Mouse (Mus musculus): ENCODE results near the gene Dnm2. TPM values are rescaled to one million over a fixed set of nuclear protein-coding genes. Genes with fewer than 3 reads are reported as not detected.
"Not testable (repeated sequence)": the region's sequence is repeated elsewhere in the genome, so short reads cannot be mapped to it uniquely, and the experiment has no call there.

The Dnm2 gene
- total RNA-seq, 1 experiment from 2014 or later: 93.2 TPM

GRCm38 (mm10) chr9:21498284-21498902, 73.7 kb downstream of the Dnm2 start:
- DNase-seq: no peak

- DNase-seq: no peak
Measured at GRCm38 (mm10) chr9:21503352-21503751, 78.6 kb downstream of the Dnm2 start.

DNA sequence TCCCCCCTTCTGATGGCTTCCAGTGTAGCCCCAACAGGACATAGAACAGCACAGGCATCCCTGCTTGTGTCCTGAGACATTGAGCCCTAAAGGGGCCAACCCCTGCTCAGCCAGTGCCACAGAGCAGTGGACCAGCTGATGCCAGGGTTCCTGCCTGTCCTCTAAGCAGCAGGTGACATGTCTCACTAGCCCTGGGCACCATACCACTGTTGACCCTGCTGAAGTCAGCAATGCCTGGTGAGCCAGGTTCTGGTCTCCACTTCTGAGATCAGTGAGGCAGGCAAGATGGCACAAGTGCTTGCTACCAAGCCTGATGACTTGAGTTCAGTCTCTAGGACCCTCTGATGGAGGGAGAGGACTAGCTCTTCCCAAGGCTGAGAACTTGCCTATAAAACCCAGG, 81.1 kb downstream of the Dnm2 start:
- no peak for DNase-seq

DNA sequence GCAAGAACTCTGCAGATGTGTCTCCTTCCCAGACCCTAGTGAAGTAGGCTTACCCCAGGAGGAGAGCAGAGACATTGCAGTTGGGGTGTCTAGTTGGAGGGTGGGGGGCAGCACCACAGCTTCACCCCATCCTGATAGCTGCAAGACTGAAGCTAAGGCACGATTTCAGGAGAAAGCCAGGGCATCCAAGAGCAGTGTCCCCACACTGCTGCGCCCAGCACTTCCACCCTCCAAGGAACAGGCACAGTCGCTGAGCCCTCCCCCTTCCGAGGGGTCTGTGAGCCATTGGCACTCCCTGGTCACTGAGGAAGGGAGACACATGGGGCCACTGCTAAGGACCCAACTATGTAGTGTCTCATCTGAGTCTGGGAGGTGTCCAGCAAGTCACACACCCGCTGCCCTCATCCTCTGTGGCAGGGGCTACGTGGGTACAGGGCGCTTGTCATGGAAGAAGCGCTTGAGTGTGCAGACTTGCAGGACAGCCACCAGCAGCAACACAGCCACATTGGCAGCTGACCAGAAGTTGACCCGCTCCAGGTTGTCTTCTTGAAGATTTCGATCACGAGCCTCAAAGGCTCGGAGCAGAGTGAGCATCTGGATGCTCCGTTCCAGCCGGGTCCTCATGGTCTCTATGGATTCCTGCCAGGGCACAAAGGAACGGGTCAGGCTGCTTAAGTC, 83.2 kb downstream of the Dnm2 start:
- DNase-seq: no peak

DNA sequence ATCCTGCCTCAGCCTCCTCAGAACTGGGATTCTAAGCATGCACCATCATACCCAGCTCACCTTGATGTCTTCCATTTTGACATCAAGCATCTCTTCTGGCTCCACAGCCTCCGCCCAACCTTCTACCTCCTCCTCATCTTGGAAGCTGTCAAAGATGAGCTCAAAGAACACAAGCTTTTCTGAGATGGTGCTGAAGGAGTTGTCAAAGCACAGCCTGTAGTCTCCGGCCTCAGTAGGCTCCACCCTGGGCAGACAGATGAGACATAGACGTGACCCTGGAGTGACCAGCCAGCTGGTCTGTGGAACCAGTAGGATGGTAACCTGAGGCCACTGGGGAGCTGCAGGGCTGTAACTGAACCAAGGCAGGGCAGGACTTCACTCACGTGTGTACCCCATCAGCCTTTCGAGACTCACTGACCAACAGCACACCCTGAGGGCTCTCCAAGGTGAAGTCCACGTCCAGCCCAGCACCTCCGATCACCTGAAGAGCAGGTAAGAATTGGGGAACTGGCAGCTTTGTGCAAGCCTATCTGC, 84.2 kb downstream of the Dnm2 start:
- DNase-seq: no peak

- DNase-seq: peak; percentile 96
Measured at GRCm38 (mm10) chr9:21509772-21510688, 85.3 kb downstream of the Dnm2 start, which contains the start of gene Tmed1. Gene Tmed1, minus strand, starts transcription at chr9:21510252.

- no peak for DNase-seq
Measured at GRCm38 (mm10) chr9:21510689-21511015, 85.9 kb downstream of the Dnm2 start.

DNA sequence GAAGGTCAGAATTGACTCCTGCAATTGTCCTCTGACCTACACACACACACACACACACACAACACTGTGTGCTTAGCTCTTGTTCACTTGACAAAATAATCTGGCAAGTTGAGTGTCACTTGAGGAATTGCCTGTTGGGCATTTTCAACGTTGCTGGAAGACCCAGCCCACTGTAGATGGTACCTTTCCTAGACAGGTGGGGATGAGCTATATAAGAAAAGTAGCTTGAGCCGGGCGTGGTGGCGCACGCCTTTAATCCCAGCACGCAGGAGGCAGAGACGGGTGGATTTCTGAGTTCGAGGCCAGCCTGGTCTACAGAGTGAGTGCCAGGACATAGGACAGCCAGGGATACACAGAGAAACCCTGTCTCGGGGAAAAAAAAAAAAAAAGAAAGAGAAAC, 86.3 kb downstream of the Dnm2 start:
- no peak for DNase-seq

GRCm38 (mm10) chr9:21513466-21513865, 88.8 kb downstream of the Dnm2 start:
- no peak for DNase-seq

- DNase-seq: no peak
Measured at GRCm38 (mm10) chr9:21517947-21518495, 93.3 kb downstream of the Dnm2 start.

- not testable (repeated sequence) for DNase-seq
Measured at GRCm38 (mm10) chr9:21518690-21519089, 94.0 kb downstream of the Dnm2 start.

DNA sequence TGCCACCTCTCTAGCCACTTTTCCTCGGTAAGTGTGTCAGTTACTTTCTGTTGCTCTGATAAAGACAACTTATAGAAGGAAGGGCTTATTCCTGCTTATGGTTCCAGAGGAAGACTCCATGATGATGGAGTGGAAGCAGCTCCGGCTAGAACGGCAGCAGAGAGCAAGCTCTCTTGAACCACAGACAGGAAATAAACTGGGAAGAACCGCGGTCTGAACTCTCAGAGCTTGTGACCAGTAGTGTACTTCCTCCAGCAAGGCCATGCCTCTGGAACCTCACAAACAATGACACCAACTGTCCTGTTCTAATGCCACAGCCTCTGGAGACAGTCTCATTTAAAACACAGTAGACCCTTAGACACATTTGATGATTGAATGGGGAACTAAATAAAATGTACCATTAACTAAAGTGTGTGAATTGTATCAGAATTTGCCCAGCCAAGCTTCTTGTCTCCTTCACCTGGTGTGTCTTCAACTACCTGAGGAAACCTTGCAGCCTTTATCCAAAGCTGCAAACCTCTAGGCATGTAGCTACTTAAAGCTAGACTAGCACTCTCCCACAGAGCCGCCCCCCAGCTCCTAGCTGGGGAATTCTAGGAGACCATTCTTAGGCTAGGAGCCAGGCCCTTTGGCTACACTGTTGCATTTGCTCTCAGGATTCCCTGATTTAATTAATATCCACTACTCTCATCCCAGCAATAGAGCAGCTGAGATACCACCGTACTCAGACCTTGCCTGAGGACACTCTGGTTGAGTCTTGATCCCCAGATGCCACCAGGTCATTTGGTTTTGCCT, 100.6 kb downstream of the Dnm2 start:
- no peak for DNase-seq

DNA sequence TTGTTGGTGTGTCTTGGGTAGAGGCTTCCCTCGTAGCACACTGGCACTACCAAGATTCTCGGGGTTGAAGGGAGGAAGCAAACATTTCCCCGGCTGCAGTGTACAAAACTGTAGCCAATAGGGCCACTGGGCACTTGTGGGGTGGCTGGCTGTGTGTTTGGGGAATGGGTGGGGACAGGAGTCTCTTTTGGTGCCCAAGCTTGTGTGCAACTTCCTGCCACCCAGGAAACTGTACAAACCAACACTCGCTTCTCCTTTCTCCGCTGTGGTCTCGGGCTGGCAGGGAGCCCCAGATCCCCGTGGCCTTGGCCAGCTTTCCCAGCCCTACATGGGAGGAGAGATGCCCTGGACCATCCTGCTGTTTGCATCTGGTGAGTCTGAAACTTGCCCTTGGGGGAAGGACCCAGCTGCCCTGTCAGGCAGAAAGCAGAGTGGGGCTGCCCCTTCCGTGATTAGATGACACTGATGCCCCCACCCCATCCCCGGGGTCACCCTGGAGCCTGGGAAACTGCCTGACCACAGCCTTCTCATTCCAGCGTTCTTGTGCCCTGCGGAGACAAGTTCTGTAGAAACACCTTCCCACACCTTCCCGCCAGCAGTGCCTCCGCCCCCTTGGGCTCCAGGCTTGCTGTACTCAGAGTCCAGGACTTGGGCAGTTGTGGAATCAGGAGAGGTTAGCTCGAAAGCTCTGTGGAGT, 101.4 kb downstream of the Dnm2 start, which contains the start of gene AB124611:
Gene AB124611, plus strand, starts transcription at position 240 of the 697 bp plus-strand sequence.
- peak; percentile 38 for DNase-seq

- DNase-seq: no peak
Measured at GRCm38 (mm10) chr9:21526634-21526944, 101.9 kb downstream of the Dnm2 start.

DNA sequence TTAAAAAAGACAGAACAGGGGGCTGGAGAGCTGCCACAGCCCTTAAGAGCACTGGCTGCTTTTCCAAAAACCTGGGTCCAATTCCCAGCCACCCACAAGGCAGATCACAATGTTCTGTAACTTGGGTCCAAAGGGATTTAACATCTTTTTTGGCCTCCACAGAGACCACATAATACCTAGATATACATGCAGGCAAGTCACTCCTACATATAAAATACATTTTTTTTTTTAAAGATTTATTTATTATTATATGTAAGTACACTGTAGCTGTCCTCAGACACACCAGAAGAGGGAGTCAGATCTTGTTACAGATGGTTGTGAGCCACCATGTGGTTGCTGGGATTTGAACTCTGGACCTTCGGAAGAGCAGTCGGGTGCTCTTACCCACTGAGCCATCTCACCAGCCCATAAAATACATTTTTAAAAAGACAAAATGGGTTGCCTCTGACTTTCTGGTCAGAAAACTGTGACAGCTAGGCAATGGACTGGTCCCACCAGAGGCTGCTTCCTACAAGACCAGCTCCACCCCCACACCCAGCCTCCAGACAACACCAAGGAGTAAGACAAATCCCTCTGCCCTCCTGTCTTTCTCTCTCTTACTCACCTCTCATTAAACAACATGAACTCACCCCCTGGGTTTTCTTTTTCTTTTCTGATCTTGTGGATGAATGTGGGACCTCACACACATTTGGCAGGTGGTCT, 102.5 kb downstream of the Dnm2 start:
- DNase-seq: no peak

DNA sequence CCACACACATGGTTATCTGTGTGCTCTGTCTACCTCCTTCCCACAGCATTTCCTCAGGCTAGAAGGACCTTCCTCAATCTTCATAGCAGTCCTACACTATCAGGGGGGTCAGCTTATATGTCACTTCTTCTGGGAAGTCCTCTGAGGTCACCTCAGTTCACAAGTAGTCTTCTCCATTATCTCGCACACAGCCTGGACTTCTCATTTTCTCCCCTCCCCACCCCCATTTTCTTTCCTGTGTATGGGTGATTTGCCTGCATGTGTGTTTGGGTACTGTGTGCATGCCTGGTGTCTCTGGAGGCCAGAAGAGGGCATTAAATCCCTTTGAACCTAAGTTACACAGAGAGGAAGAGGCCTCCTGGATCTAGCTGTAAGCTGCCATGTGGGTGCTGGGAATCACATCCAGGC, 103.2 kb downstream of the Dnm2 start:
- no peak for DNase-seq

DNA sequence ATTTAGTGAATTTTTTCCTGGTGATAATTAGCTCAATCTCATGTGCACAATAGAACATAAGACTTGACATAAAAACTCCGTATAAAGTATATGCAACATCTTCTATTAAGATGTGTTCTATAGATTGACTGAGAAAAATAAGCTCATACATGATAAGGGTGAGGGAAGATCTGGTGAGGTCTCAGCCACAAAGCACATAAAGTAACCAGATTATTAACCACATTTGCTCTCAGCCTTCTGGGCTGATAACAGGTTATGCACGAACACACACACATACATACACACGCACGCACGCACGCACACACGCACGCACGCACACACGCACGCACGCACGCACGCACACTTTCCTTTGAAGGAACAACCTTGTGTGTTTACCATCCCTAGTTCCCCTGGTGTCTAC, 111.8 kb downstream of the Dnm2 start:
- no peak for DNase-seq

DNA sequence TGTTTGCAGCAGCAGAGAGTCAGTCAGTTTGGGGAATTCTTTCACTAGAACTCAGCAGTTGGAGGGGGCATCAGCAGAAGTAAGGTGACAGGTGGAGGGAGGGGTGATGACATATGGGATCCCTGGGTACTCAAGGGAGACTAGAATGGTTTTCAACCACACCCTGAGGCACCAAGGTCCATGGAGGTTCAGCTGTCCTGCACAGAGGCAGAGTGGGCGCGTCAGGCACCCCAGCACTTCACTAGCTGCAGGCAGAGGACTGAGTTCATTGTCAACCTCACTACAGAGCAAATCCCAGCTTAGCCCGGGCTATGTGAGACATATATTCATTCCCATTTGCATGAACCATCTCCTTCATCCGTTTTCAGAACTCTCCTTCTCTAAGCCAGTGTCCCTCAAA, 112.3 kb downstream of the Dnm2 start:
- no peak for DNase-seq

GRCm38 (mm10) chr9:21539981-21540753, 115.5 kb downstream of the Dnm2 start:
- DNase-seq: no peak

DNA sequence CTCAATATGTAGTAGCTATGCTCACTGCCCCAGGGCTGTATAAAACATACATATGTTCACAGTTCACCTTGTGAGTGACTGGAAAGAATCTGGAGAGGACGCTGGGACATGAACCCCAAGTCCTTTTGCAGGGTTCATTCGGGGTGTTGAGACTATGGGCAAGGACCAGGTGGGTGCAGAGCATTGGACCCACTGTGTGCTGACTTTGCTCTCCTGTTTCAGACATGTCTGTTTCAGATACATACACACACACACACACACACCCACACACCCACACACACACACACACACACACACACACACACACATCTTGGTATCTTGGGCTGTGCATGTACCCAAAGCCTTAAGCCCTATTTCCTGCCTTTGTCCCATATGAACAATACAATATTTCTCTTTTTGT, 117.3 kb downstream of the Dnm2 start:
- DNase-seq: not testable (repeated sequence)
